Mouse (Mus musculus): ENCODE measurements at regions not wholly inside any gene's neighbourhood (a gene's known extent, or its start where the extent isn't known, plus 50 kb on each side); places are given as distances from the start of the nearest gene placed in this dataset.

DNA sequence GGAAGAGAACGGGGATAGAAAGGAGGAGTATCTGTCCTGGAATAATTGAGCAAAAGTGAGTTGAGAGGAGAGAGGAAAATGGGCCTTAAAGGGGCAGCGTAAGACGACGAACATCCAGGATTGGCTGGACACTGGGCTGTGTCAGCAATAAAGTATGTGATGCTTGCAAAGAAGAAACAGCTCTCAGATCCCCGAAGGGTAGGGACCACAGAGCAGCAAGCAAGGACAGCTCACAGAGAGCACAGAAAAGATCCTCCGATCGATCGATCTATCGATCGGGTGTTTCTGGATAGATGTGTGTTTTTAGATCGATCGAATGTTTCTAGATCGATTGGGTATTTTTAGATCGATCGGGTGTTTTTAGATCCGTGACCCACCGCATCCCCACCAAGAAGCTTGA, 50.3 kb upstream of the Cnih3 start:
- no peak for DNase-seq
